Mouse (Mus musculus) liver, embryonic 11.5 days (tissue): ENCODE data around the gene Apol10b. TPM values are rescaled to one million over a fixed set of nuclear protein-coding genes. Genes with fewer than 3 reads are reported as not detected.
"Not testable (repeated sequence)": the region's sequence is repeated elsewhere in the genome, so short reads cannot be mapped to it uniquely, and the experiment has no call there.

Source experiments
- ATAC-seq: fragments of 200-750 bp; cut with Nextera tagmentation; replicated peaks from 2 replicates; pipeline ENCODE4 v1.8.0; 2017; ENCODE audit warnings: moderate number of reproducible peaks, mild to moderate bottlenecking, moderate TSS enrichment, moderate library complexity; ENCODE audit not compliant: low FRiP score
- DNase-seq: peaks from one replicate; pipeline ENCODE4 v3.0.0-alpha.2; 2017; ENCODE audit warnings: low spot score
- H3K27ac ChIP-seq: fragments of 300-500 bp; sonication (generic); 2 replicates; pipeline ENCODE4 v1.5.1; 2014; ENCODE audit warnings: mild to moderate bottlenecking, low read depth, low read length, control low read depth
- H3K27me3 ChIP-seq: fragments of 300-500 bp; sonication (generic); replicated peaks from 2 replicates; pipeline ENCODE4 v1.6.1; 2014; ENCODE audit warnings: low read length, mixed read lengths; ENCODE audit not compliant: control insufficient read depth, insufficient read depth
- H3K36me3 ChIP-seq: fragments of 300-500 bp; sonication (generic); 2 replicates; pipeline ENCODE4 v1.6.1; 2014; ENCODE audit warnings: mild to moderate bottlenecking, low read length, moderate library complexity, mixed read lengths; ENCODE audit not compliant: control insufficient read depth, insufficient read depth
- H3K4me1 ChIP-seq: fragments of 300-500 bp; sonication (generic); replicated peaks from 2 replicates; pipeline ENCODE4 v1.6.1; 2014; ENCODE audit warnings: low read length, mixed read lengths; ENCODE audit not compliant: control insufficient read depth, insufficient read depth
- H3K4me2 ChIP-seq: fragments of 300-500 bp; sonication (generic); 2 replicates; pipeline ENCODE4 v1.6.1; 2014; ENCODE audit warnings: mild to moderate bottlenecking, control low read depth, moderate library complexity
- H3K4me3 ChIP-seq: fragments of 300-500 bp; sonication (generic); 2 replicates; pipeline ENCODE4 v1.5.1; 2014; ENCODE audit warnings: low read depth, low read length, control low read depth
- H3K9ac ChIP-seq: fragments of 300-500 bp; sonication (generic); 2 replicates; pipeline ENCODE4 v1.6.1; 2014; ENCODE audit warnings: low read depth, low read length, control low read depth
- H3K9me3 ChIP-seq: fragments of 300-500 bp; sonication (generic); 2 replicates; pipeline ENCODE4 v1.6.1; 2016; ENCODE audit warnings: low read length, inconsistent platforms, mixed read lengths; ENCODE audit not compliant: control insufficient read depth
- WGBS: fragments of 180-500 bp; shearing (Covaris S2); extraction: QIAGEN DNeasy Blood & Tissue Kit; methylation state at CpG from one replicate; pipeline ENCODE4 v1.1.7; 2014; 5-methylcytosine and 5-hydroxymethylcytosine counted together
- polyA plus RNA-seq: library from polyadenylated mRNA; unstranded; fragments of >200 nt; fragmentation: Nextera tagmentation; extraction: Ambion mirVana; gene quantifications from 2 replicates; pipeline ENCODE4 v1.2.1, GENCODE M21; 2014

The Apol10b gene
- polyA plus RNA-seq, 1 experiment from 2014 or later = not detected

DNA sequence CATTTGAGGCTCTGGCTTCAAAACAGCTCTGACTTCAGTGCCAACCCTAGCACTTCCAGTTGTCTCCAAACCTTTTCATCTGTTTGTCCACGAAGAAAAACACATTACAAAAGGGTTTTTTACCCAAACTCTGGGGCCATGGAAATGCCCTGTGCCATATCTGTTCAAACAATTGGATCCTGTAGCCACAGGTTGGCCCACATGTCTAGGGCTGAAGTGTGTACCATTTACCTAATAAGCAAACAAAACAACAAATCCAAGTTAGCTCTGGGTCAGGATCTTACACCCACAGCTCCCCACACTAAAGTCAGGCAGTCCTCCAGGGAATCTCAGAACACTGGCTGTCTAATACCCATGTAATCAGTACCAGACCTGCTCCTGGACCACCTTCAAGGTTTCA lies 56.7 kb downstream of the Apol10b start:
- H3K36me3 ChIP-seq, DNase-seq, H3K27me3 ChIP-seq, H3K9ac ChIP-seq, H3K27ac ChIP-seq, H3K4me1 ChIP-seq, H3K4me3 ChIP-seq, H3K9me3 ChIP-seq, ATAC-seq, H3K4me2 ChIP-seq: not testable (repeated sequence)
- 24% methylated on average over 1 of the region's 1 CpGs for WGBS

Other genes with a start within 250 kb of the Apol10b start
- not detected in 2 replicates for gene Apol7a, start 197.0 kb downstream of the Apol10b start, polyA plus RNA-seq
- gene Apol9a, start 185.0 kb downstream of the Apol10b start, polyA plus RNA-seq = not detected in 2 replicates
- gene Apol7b, start 148.6 kb downstream of the Apol10b start, polyA plus RNA-seq = not detected in 2 replicates
- gene Apol10a, start 119.1 kb downstream of the Apol10b start, polyA plus RNA-seq = not detected in 2 replicates
- 0.10 TPM in 1 of 2 replicates, not detected in the other for gene Apol11a, start 87.9 kb downstream of the Apol10b start, polyA plus RNA-seq
- 0.08 TPM in 1 of 2 replicates, not detected in the other for gene Apol7c, start 62.8 kb downstream of the Apol10b start, polyA plus RNA-seq
- not detected in 2 replicates for gene 1700025B11Rik, start 34.2 kb downstream of the Apol10b start, polyA plus RNA-seq
- gene Gm36245, start 3.1 kb upstream of the Apol10b start, polyA plus RNA-seq = not detected in 2 replicates
- 0.41 and 0.42 TPM in 2 replicates for gene Apol11b, start 47.2 kb upstream of the Apol10b start, polyA plus RNA-seq
- not detected in 2 replicates for gene Apol7e, start 102.7 kb upstream of the Apol10b start, polyA plus RNA-seq
- gene Apol9b, start 132.9 kb upstream of the Apol10b start, polyA plus RNA-seq = not detected in 2 replicates
- gene Apol8, start 160.9 kb upstream of the Apol10b start, polyA plus RNA-seq = 2.9 and 3.2 TPM in 2 replicates
- gene Myh9, start 246.1 kb upstream of the Apol10b start, polyA plus RNA-seq = 49.8 and 53.0 TPM in 2 replicates